Mouse (Mus musculus) frontal cortex, postnatal 14 days (tissue): ENCODE data around the gene Dync1li2.

Experiments used
- DNase-seq, 2 experiments: peaks; one replicate each; pipeline ENCODE4 v3.0.0; 2022; ENCODE audit warnings: low spot score in 2 of 2

Dync1li2 gene

DNA sequence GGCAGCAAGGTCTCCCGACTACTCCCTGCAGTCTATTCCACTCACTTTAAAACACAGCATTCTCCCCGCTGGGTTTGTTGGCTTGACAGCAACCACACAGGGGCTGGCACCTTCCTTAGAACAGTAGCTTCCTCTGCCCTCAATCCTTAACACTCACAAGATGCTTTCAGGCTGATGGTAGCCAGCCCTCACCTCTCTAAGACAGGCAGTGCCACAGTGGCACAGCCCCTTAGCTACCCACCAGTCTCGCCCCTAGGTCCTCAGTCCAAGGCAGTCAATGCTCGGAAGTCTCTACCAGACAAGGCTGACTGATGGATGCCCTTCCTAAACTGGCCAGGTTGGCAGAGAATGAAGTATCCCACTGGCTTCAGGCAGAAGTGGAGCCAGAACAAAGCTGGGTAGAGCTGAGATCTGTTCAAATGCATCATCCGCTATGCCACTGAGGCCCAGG lies 61.9 kb downstream of the Dync1li2 start:
- no peak for DNase-seq

DNA sequence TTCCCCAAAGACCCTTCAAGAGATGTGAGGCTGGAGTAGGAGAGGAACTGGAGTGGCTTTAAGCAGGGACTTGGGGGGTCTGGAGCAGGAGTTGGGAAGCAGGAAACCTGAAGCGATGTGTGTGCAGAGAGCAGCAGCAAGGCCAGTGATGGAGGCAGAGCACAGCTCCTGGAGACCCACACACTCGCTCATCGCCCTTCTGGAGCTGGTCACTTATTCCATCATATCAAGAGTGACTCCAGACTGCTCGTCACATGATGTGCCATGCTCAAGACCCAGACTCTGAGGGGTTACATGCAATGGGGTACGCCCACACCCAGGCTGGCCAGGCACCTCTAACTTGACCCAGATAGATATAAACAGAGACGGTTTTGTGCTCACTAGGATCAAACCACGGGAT lies 62.6 kb downstream of the Dync1li2 start:
- no peak for DNase-seq

DNA sequence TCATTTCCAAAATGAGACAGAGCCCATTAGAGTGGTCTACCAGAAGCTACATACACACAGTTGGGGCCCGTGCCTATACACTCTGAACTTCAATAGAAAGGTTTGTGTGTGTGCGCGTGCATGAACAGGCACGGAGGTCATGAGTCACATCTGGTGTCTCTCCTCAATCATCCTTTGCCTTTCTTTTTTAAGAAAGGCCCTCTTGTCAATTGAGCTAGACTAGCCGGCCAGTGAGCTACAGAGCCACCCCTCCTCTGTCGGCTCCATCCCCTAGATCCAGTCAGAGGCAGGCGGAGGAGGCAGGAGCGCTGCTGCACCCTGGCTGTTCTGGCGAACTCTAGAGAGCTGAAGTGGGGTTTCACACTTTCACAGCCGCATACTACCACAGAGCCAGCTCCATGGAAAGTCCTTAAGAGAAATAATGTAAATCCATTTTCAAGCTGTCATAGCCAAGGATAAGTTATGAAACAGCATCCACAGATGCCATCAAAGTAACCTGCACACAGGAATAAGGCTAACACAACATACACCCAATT lies 63.5 kb downstream of the Dync1li2 start:
- no peak for DNase-seq

DNA sequence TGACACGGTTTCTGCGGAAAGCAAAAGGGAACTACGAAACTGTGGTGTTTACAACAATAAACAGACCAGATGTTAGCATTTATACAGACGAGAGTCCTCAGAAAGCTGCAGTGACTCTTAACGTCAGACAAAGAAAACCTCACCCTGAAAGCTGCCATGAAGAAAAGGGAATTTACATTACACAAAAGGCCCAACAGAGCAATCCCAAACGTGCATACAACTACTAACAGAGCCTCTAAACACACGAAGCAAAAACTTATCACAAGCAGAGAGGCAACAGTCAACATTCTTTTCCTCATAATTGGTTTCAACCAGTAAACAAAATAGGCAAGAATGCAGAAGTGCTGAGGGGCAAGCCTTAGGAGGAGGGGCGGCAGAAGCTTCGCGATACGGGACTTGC lies 66.2 kb downstream of the Dync1li2 start:
- DNase-seq, result no peak

DNA sequence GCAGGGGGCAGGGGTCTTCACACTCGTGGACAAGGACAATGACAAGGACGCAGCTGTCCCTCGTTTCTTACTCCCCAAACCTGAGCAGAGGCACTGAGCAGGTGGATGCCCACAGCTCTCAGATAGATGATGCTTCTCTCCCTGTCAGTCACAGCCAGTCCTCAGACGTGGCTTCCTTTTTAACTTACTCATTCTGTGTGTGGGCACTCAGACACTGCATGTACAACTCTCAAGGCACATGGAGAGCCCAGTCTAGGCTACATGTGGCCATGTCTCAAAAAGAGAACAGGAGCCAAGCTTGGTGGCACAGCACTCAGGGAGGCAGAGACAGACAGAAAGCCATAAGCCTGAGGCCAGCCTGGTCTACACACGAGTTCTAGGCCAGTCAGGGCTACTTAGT lies 66.9 kb downstream of the Dync1li2 start:
- DNase-seq, result no peak

DNA sequence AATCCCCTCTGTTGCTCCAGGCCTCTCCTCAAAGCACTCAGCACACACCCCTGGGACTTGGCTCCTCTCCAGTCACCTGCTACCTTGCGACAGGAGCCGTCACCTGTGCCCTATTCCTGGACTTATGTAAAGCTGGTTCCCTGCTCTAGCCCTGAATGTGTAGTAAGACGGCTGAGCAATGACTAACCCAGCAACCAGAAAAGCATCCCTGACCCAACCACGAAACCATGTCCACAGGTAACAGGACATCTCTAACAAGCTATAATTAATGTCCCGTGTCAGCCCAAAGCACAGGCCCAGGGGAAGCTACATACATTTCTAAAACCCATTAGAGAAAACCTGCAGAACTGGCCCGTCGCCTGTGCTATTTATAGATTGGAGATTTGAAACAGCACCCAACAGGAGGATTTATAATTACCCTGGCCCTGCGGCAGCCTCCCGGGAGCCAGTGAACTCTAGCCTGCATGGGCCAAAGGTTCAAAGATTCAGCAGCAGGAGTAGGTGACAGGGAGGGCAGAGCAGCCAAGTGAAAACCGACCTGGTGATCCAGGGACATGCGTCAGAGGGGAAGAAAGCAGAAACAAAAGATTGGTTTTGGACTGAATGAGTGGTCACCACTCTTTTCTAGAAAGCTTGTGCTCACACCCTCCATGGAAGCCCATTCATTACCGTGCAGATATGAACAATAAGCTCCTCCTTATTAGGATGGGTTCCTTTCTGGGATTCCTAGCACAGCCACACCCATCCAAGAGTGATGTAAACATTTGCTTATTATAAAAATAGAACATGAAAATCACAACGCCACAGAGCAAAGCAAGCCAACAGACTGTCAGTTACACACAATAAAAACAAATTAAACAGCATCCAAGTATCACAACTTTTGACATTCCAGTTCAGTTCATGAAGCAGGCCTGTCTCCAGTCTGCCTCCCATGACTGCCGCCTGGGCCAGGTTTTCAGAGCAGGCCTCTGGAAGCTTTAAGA lies 67.7 kb downstream of the Dync1li2 start:
- no peak for DNase-seq

DNA sequence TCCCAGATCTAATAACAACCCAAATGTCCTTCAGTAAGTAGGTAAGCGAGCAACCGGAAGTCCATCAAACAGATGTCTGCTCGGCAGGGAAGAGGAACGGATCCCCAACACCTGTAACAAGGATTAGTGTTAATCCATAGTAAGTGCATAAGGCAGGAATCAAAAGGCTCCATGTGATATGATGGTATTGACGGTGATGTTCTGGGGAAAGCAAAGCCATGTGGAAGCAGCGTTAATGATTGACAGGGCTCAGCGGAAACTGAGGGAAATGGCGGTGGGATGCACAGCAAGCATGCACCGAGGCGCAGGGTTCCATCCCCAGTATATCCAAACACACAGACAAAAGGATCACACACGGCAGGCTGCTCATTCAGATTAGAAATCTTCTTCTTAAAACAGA lies 68.6 kb downstream of the Dync1li2 start:
- DNase-seq, result no peak

DNA sequence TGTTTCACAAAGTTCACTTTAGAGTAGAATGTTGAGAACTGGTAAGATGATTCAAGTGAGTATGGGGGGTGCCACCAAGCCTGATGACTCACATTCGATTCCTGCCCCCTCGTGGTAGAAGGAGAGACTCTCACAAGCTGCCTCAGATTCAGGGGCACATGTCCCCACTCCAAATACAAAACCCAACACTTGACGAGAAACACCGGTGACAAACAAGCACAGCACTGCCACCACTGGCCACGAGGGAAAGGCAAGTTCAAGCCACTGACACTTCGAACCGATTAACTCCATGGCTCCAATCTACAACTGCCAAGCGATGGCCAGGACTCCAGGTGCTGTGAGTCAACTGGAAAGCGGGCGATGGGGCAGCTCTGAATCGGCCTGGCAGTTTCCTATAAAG lies 69.1 kb downstream of the Dync1li2 start:
- no peak for DNase-seq

DNA sequence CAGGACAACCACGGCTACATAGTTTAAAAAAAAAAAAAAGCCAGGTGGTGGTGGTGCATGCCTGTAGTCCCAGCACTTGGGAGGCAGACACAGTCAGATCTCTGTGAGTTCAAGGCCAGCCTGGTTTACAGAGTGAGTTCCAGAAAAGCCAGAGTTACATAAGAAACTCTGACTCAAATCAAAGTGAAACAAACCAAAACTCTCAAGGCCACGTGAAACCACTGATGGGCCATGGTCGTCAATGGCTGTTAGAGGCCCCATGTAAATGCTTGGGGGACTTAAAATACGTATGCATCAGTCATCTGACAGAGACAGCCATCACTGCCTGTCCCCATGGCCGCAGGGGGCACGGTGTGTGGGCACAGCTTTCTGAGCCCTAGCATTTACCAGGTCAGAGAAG lies 71.7 kb downstream of the Dync1li2 start:
- no peak for DNase-seq

DNA sequence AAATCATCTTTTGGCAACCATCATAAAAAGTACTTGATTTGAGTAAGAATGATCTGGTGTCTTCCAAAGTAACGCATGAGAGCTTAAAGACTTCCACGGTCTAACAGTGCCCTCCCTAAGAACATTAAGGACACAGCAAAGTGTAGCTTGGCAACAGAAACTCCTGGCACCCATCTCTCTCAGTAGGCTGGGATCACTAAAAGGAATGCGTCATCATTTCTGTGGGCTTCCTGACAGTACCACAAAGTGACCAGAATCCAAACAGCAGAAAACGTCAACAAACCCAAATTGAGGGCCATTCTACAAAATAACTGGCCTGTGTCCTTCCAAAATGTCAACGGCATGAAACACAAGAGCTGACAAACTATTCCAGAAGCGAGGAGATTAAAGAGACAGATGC lies 72.8 kb downstream of the Dync1li2 start:
- DNase-seq, result no peak

DNA sequence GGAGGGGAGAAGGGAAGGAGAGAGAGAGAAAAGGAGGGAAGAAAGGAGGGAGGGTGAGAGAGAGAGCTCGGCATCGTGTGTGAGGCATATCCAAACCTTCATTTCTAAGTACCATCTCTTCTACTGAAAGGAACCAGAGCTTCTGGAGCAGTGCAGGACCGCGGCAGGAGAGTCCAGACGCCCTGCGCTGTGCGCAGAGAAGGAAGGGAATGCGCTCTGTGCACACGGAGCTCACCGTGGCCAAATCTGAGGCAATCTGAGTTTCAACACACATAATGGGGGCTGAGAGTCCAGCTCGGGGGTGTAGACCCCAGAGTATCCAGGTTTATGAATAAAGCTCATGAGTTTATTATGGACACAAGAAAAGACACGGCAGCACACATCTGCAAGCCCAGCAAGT lies 73.3 kb downstream of the Dync1li2 start:
- no peak for DNase-seq
